Comparison of ENCODE assay signal across 8 mouse cellular contexts in the genomic region with DNA sequence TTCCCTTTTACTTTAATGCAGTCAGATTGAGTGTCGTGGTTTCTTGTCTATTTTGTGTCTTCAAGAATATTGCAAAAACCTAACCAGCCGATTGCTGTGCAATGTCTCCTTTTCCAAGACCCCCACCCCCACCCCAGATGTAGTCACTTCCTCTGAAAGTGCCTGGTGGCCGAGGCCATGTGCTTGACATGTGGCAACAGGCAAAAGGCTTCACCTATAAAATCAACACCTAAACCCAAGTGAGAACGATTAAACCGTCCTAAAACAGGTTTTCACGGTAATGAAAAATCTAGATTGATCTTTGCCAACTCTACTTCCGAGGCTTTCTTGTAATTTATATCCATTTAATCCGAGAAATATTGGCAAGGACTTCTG. TPM values are rescaled to one million over a fixed set of nuclear protein-coding genes. Genes with fewer than 3 reads are reported as not detected.
A peak's percentile ranks its signal among the peaks of the same experiment; 100 is the strongest.
DNase-seq lines count a peak whose midpoint lies in the region; ATAC-seq and TF ChIP-seq lines count a peak whose summit lies in the region.

No protein-coding gene starts in this region.

- peak overlapping the region; percentile 91 for H3K27ac ChIP-seq in lung, embryonic 16.5 days (ENCODE audit: low read length)
- no peak overlapping the region for H3K27ac ChIP-seq in cortical plate, adult 2 months (ENCODE audit: insufficient read depth, low read length)
- H3K27ac ChIP-seq in midbrain, embryonic 15.5 days = peak overlapping the region; percentile 88; the same call in 1 of the 2 replicates

- WGBS in lung, embryonic 16.5 days = 1% methylated on average over 8 of the region's 8 CpGs
- WGBS in midbrain, embryonic 15.5 days = under 1% methylated on average over 8 of the region's 8 CpGs

- peak overlapping the region; percentile 96 for H3K4me3 ChIP-seq in lung, embryonic 16.5 days (ENCODE audit: low read length)
- H3K4me3 ChIP-seq in cortical plate, adult 2 months (ENCODE audit: insufficient read depth, low read length) = peak overlapping the region; percentile 95
- H3K4me3 ChIP-seq in midbrain, embryonic 15.5 days = peak overlapping the region; percentile 86

- peaks cover 10% of the 10 kb centered on the region for H3K36me3 ChIP-seq in lung, embryonic 16.5 days (ENCODE audit: control insufficient read depth, insufficient read depth, low read length)
- H3K36me3 ChIP-seq in midbrain, embryonic 15.5 days (replicated peaks) = peaks cover 8% of the 10 kb centered on the region

- H3K4me2 ChIP-seq in lung, embryonic 16.5 days (ENCODE audit: low read depth, low read length) = peak overlapping the region; percentile 83
- peak overlapping the region; percentile 68 for H3K4me2 ChIP-seq in midbrain, embryonic 15.5 days

- ATAC-seq in lung, embryonic 16.5 days (ENCODE audit: low read depth) = no peak
- no peak for ATAC-seq in midbrain, embryonic 15.5 days (replicated peaks)
- no peak for ATAC-seq in activated CD4-positive, CD25-positive, alpha-beta regulatory T cell, adult 4 months

- H3K4me1 ChIP-seq in lung, embryonic 16.5 days (replicated peaks; ENCODE audit: control insufficient read depth, insufficient read depth, low read length) = peaks cover 21% of the 10 kb centered on the region
- H3K4me1 ChIP-seq in cortical plate, adult 2 months (ENCODE audit: control insufficient read depth, insufficient read depth, low read length) = peaks cover 6% of the 10 kb centered on the region
- peaks cover 32% of the 10 kb centered on the region for H3K4me1 ChIP-seq in midbrain, embryonic 15.5 days

- TF ChIP-seq POLR2A in cortical plate, adult 2 months (IDR thresholded peaks at IDR 0.05; ENCODE audit: extremely low read depth, insufficient read depth, low read length) = no peak

- no peak for TF ChIP-seq CTCF in cortical plate, adult 2 months (IDR thresholded peaks at IDR 0.05; ENCODE audit: extremely low read depth, insufficient read depth, low read length)

- H3K27me3 ChIP-seq in lung, embryonic 16.5 days (ENCODE audit: control insufficient read depth, insufficient read depth, low read depth, low read length) = no peaks in the 10 kb centered on the region
- H3K27me3 ChIP-seq in midbrain, embryonic 15.5 days (replicated peaks) = no peaks in the 10 kb centered on the region

- H3K9ac ChIP-seq in lung, embryonic 16.5 days (ENCODE audit: low read length) = peak overlapping the region; percentile 99
- H3K9ac ChIP-seq in midbrain, embryonic 15.5 days = peak overlapping the region; percentile 92

- DNase-seq in lung, postnatal 4 days = no peak
- peak; percentile 66 for DNase-seq in induced T-regulatory cell, adult 2 months (ENCODE audit: low read depth)
- DNase-seq in ovary, postnatal 14 days (ENCODE audit: low spot score) = no peak
- DNase-seq in right cerebral cortex, postnatal 10 days (ENCODE audit: low spot score in 2 of 2) = no peak

- no peaks in the 10 kb centered on the region for H3K9me3 ChIP-seq in lung, embryonic 16.5 days (ENCODE audit: control insufficient read depth, low read length)
- H3K9me3 ChIP-seq in midbrain, embryonic 15.5 days = no peaks in the 10 kb centered on the region

RNA-seq across cellular contexts. Expression of a gene that starts 1.1 kb away (rescaled TPM):
- polyA plus RNA-seq in lung, embryonic 16.5 days (2015; fragmentation: Nextera tagmentation; extraction: Ambion mirVana) = 966 and 994 TPM in 2 replicates
- polyA plus RNA-seq in cortical plate, adult 2 months (2012; rRNA removed) = 303 and 320 TPM in 2 replicates
- 467 and 483 TPM in 2 replicates for polyA plus RNA-seq in midbrain, embryonic 15.5 days (2015; fragmentation: Nextera tagmentation; extraction: Ambion mirVana)
- 1,000 to 10,000 TPM; 1,007 to 1,067 TPM for polyA plus RNA-seq in activated CD4-positive, CD25-positive, alpha-beta regulatory T cell, adult 4 months (2017; shearing (Covaris generic))

RNA-seq across cellular contexts. Expression of a gene that starts 11.2 kb away (rescaled TPM):
- 33.8 and 47.6 TPM in 2 replicates for polyA plus RNA-seq in lung, embryonic 16.5 days (2015; fragmentation: Nextera tagmentation; extraction: Ambion mirVana)
- polyA plus RNA-seq in cortical plate, adult 2 months (2012; rRNA removed) = 25.1 and 30.5 TPM in 2 replicates
- polyA plus RNA-seq in midbrain, embryonic 15.5 days (2015; fragmentation: Nextera tagmentation; extraction: Ambion mirVana) = 19.3 and 20.9 TPM in 2 replicates
- polyA plus RNA-seq in activated CD4-positive, CD25-positive, alpha-beta regulatory T cell, adult 4 months (2017; shearing (Covaris generic)) = 100 to 1,000 TPM in 1 of 2 experiments, 10 to 100 TPM in 1; 82.2 to 102 TPM

RNA-seq across cellular contexts. Expression of a gene that starts 14.2 kb away (rescaled TPM):
- polyA plus RNA-seq in lung, embryonic 16.5 days (2015; fragmentation: Nextera tagmentation; extraction: Ambion mirVana) = 1.5 and 3.5 TPM in 2 replicates
- polyA plus RNA-seq in cortical plate, adult 2 months (2012; rRNA removed) = 4.3 and 5.6 TPM in 2 replicates
- 2.9 and 3.0 TPM in 2 replicates for polyA plus RNA-seq in midbrain, embryonic 15.5 days (2015; fragmentation: Nextera tagmentation; extraction: Ambion mirVana)
- polyA plus RNA-seq in activated CD4-positive, CD25-positive, alpha-beta regulatory T cell, adult 4 months (2017; shearing (Covaris generic)) = 1 to 10 TPM; 2.5 to 3.6 TPM

RNA-seq across cellular contexts. Expression of a gene that starts 37.8 kb away (rescaled TPM):
- polyA plus RNA-seq in lung, embryonic 16.5 days (2015; fragmentation: Nextera tagmentation; extraction: Ambion mirVana) = 10.9 and 13.1 TPM in 2 replicates
- polyA plus RNA-seq in cortical plate, adult 2 months (2012; rRNA removed) = 13.9 and 14.4 TPM in 2 replicates
- 10.2 and 12.6 TPM in 2 replicates for polyA plus RNA-seq in midbrain, embryonic 15.5 days (2015; fragmentation: Nextera tagmentation; extraction: Ambion mirVana)
- polyA plus RNA-seq in activated CD4-positive, CD25-positive, alpha-beta regulatory T cell, adult 4 months (2017; shearing (Covaris generic)) = 10 to 100 TPM in 1 of 2 experiments, 1 to 10 TPM in 1; 9.4 to 17.2 TPM

RNA-seq across cellular contexts. Expression of a gene that starts 37.8 kb away (rescaled TPM):
- polyA plus RNA-seq in lung, embryonic 16.5 days (2015; fragmentation: Nextera tagmentation; extraction: Ambion mirVana) = 166 TPM in 2 replicates
- 163 and 165 TPM in 2 replicates for polyA plus RNA-seq in cortical plate, adult 2 months (2012; rRNA removed)
- 198 and 199 TPM in 2 replicates for polyA plus RNA-seq in midbrain, embryonic 15.5 days (2015; fragmentation: Nextera tagmentation; extraction: Ambion mirVana)
- polyA plus RNA-seq in activated CD4-positive, CD25-positive, alpha-beta regulatory T cell, adult 4 months (2017; shearing (Covaris generic)) = 10 to 100 TPM; 62.2 to 64.2 TPM
